Mouse (Mus musculus): Measurements from ENCODE around the gene Lhfpl4.

DNA sequence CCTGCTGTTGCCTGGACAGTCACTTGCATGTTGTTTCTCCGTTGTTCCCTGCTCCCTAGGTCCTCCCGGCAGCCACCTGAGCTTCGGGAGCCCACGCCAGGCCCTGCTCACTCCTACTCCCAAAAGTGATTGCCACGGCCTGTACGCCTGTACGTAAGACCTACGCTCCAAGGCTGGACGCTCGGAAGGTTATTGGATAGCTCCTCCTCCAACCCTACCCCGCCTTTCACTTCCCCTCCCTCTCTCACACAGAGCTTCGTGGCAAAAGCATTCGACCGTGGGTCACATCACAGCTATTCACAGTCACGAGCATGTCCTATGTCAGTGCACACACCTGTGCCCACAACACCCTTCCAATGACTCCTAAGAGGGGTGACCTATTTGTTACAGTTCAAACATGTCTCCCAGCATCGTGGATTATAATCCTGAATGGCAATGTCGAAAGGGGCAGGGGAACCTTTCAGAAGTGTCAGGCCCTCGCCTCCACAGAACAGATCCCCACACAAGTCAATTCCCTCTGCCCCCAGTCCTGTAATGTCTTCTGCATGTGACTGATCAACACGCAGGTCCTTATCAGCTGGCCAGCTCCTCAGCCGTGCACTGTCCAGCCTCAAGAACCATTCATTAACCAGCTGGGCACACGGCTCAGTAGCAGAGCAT, 10.2 kb downstream of the Lhfpl4 start:
- no peak for TF ChIP-seq HCFC1 (IDR thresholded peaks at IDR 0.05; ENCODE audit: borderline replicate concordance, insufficient read depth, low read length)
- no peak for TF ChIP-seq CHD2 (IDR thresholded peaks at IDR 0.05; ENCODE audit: low read depth, low read length)
- TF ChIP-seq ZC3H11A (IDR thresholded peaks at IDR 0.05; ENCODE audit: borderline replicate concordance, low read depth, low read length) = no peak

All from ES-E14 (cell line).